Mouse (Mus musculus) hindbrain, embryonic 11.5 days (tissue): ENCODE results near the gene Miga1. TPM values are rescaled to one million over a fixed set of nuclear protein-coding genes. Genes with fewer than 3 reads are reported as not detected.
"Not testable (repeated sequence)": the region's sequence is repeated elsewhere in the genome, so short reads cannot be mapped to it uniquely, and the experiment has no call there.

Source experiments
- ATAC-seq: fragments of 200-750 bp; cut with Nextera tagmentation; 2 replicates; pipeline ENCODE4 v1.8.0; 2017; ENCODE audit warnings: mild to moderate bottlenecking, moderate TSS enrichment, moderate library complexity; ENCODE audit not compliant: low FRiP score
- DNase-seq: peaks from one replicate; pipeline ENCODE4 v3.0.0-alpha.2; 2015; ENCODE audit warnings: low spot score
- H3K27ac ChIP-seq: fragments of 300-500 bp; sonication (generic); 2 replicates; pipeline ENCODE4 v1.5.1; 2014; ENCODE audit warnings: mild to moderate bottlenecking, low read depth, low read length
- H3K27me3 ChIP-seq: fragments of 300-500 bp; sonication (generic); 2 replicates; pipeline ENCODE4 v1.6.1; 2014; ENCODE audit warnings: mild to moderate bottlenecking, low read length, moderate library complexity, mixed read lengths; ENCODE audit not compliant: control insufficient read depth, insufficient read depth
- H3K36me3 ChIP-seq: fragments of 300-500 bp; sonication (generic); 2 replicates; pipeline ENCODE4 v1.6.1; 2014; ENCODE audit warnings: mild to moderate bottlenecking, low read length, moderate library complexity, mixed read lengths; ENCODE audit not compliant: control insufficient read depth, insufficient read depth
- H3K4me1 ChIP-seq: fragments of 300-500 bp; sonication (generic); replicated peaks from 2 replicates; pipeline ENCODE4 v1.6.1; 2014; ENCODE audit warnings: low read length, mixed read lengths; ENCODE audit not compliant: control insufficient read depth, insufficient read depth
- H3K4me2 ChIP-seq: fragments of 300-500 bp; sonication (generic); replicated peaks from 2 replicates; pipeline ENCODE4 v1.6.1; 2014; ENCODE audit warnings: mild to moderate bottlenecking, low read depth, low read length
- H3K4me3 ChIP-seq: fragments of 300-500 bp; sonication (generic); 2 replicates; pipeline ENCODE4 v1.5.1; 2014; ENCODE audit warnings: low read depth, low read length
- H3K9ac ChIP-seq: fragments of 300-500 bp; sonication (generic); 2 replicates; pipeline ENCODE4 v1.6.1; 2014; ENCODE audit warnings: low read depth, low read length
- H3K9me3 ChIP-seq: fragments of 300-500 bp; sonication (generic); 2 replicates; pipeline ENCODE4 v1.6.1; 2016; ENCODE audit warnings: low read length; ENCODE audit not compliant: control insufficient read depth
- WGBS: fragments of 180-500 bp; shearing (Covaris S2); extraction: QIAGEN DNeasy Blood & Tissue Kit; methylation state at CpG from one replicate; pipeline ENCODE4 v1.1.7; 2014; 5-methylcytosine and 5-hydroxymethylcytosine counted together
- polyA plus RNA-seq: library from polyadenylated mRNA; unstranded; fragments of >200 nt; fragmentation: Nextera tagmentation; extraction: Ambion mirVana; gene quantifications from 2 replicates; pipeline ENCODE4 v1.2.1, GENCODE M21; 2014

Miga1 gene
- polyA plus RNA-seq, 1 experiment from 2014 or later: 21.4 TPM

- H3K36me3 ChIP-seq: peaks cover 9% of the 10 kb centered on the region; the same call in 1 of the 2 replicates
- no peak for DNase-seq
- H3K4me1 ChIP-seq: no peaks in the 10 kb centered on the region
- no peak overlapping the region for H3K9ac ChIP-seq
- no peak overlapping the region for H3K27ac ChIP-seq
- H3K27me3 ChIP-seq: no peaks in the 10 kb centered on the region
- 83% methylated on average over 8 of the region's 8 CpGs for WGBS
- H3K9me3 ChIP-seq: no peaks in the 10 kb centered on the region
- H3K4me3 ChIP-seq: no peak overlapping the region
- no peak overlapping the region for H3K4me2 ChIP-seq
- no peak for ATAC-seq
Observed at GRCm38 (mm10) chr3:152336085-152336484, 4.1 kb downstream of the Miga1 start.

GRCm38 (mm10) chr3:152333641-152334040 lies 6.6 kb downstream of the Miga1 start:
- no peaks in the 10 kb centered on the region for H3K4me1 ChIP-seq
- no peak overlapping the region for H3K4me2 ChIP-seq
- H3K9ac ChIP-seq: no peak overlapping the region
- H3K4me3 ChIP-seq: no peak overlapping the region
- H3K27me3 ChIP-seq: no peaks in the 10 kb centered on the region
- no peak overlapping the region for H3K27ac ChIP-seq
- no peak for ATAC-seq
- peaks cover 9% of the 10 kb centered on the region; the same call in 1 of the 2 replicates for H3K36me3 ChIP-seq
- H3K9me3 ChIP-seq: no peaks in the 10 kb centered on the region
- 98% methylated on average over 10 of the region's 10 CpGs for WGBS
- DNase-seq: no peak

- Histone ChIP-seq H3K9me3 (no peaks in the 10 kb centered on the region), H3K27me3 (no peaks in the 10 kb centered on the region), H3K9ac (no peak overlapping the region), H3K27ac (no peak overlapping the region), H3K36me3 (peaks cover 9% of the 10 kb centered on the region; the same call in 1 of the 2 replicates), H3K4me2 (no peak overlapping the region), H3K4me1 (no peaks in the 10 kb centered on the region), H3K4me3 (no peak overlapping the region)
- 89% methylated on average over 15 of the region's 15 CpGs for WGBS
- DNase-seq (no peak), ATAC-seq (no peak)
Observed at GRCm38 (mm10) chr3:152332545-152333300, 7.5 kb downstream of the Miga1 start.

GRCm38 (mm10) chr3:152332104-152332503 lies 8.1 kb downstream of the Miga1 start:
- Histone ChIP-seq H3K4me3 (no peak overlapping the region), H3K9ac (no peak overlapping the region), H3K27ac (no peak overlapping the region), H3K4me1 (no peaks in the 10 kb centered on the region), H3K27me3 (no peaks in the 10 kb centered on the region), H3K4me2 (no peak overlapping the region), H3K36me3 (peaks cover 6% of the 10 kb centered on the region; the same call in 1 of the 2 replicates), H3K9me3 (no peaks in the 10 kb centered on the region)
- 95% methylated on average over 6 of the region's 6 CpGs for WGBS
- no peak for DNase-seq
- ATAC-seq: no peak

- 0 out of 2 replicates have a peak, but pooled peaks cover 3% of the 10 kb centered on the region for H3K36me3 ChIP-seq
- 94% methylated on average over 8 of the region's 8 CpGs for WGBS
Observed at GRCm38 (mm10) chr3:152321765-152322547, 18.3 kb downstream of the Miga1 start.

GRCm38 (mm10) chr3:152320972-152321645 lies 19.1 kb downstream of the Miga1 start:
- Histone ChIP-seq H3K27me3 (no peaks in the 10 kb centered on the region), H3K4me3 (no peak overlapping the region), H3K4me2 (no peak overlapping the region), H3K27ac (no peak overlapping the region), H3K4me1 (no peaks in the 10 kb centered on the region), H3K9me3 (no peaks in the 10 kb centered on the region), H3K36me3 (0 out of 2 replicates have a peak, but pooled peaks cover 3% of the 10 kb centered on the region), H3K9ac (no peak overlapping the region)
- DNase-seq (no peak), ATAC-seq (no peak)
- 93% methylated on average over 10 of the region's 10 CpGs for WGBS

More at GRCm38 (mm10) chr3:152321765-152322547, 18.3 kb downstream of the Miga1 start:
- Histone ChIP-seq H3K27ac (no peak overlapping the region), H3K9me3 (no peaks in the 10 kb centered on the region), H3K4me3 (no peak overlapping the region), H3K9ac (no peak overlapping the region), H3K4me1 (no peaks in the 10 kb centered on the region), H3K4me2 (no peak overlapping the region), H3K27me3 (no peaks in the 10 kb centered on the region)
- ATAC-seq (no peak), DNase-seq (no peak)

GRCm38 (mm10) chr3:152316447-152317173 lies 23.6 kb downstream of the Miga1 start:
- H3K4me2 ChIP-seq, H3K9me3 ChIP-seq, H3K27me3 ChIP-seq, H3K9ac ChIP-seq, ATAC-seq, H3K4me3 ChIP-seq, H3K27ac ChIP-seq, H3K4me1 ChIP-seq, DNase-seq, H3K36me3 ChIP-seq: not testable (repeated sequence)
- 91% methylated on average over 9 of the region's 9 CpGs for WGBS

- H3K36me3 ChIP-seq: 0 out of 2 replicates have a peak, but pooled peaks cover under 1% of the 10 kb centered on the region
- peak; percentile 83 for DNase-seq
- no peaks in the 10 kb centered on the region for H3K9me3 ChIP-seq
- H3K4me3 ChIP-seq: no peak overlapping the region
- no peaks in the 10 kb centered on the region for H3K4me1 ChIP-seq
- WGBS: 9% methylated on average over 7 of the region's 7 CpGs
- no peak overlapping the region for H3K27ac ChIP-seq
- H3K9ac ChIP-seq: no peak overlapping the region
- peak; percentile 82 for ATAC-seq
- no peaks in the 10 kb centered on the region for H3K27me3 ChIP-seq
- no peak overlapping the region for H3K4me2 ChIP-seq
Observed at GRCm38 (mm10) chr3:152315613-152316012, 24.6 kb downstream of the Miga1 start.
